Mouse (Mus musculus): Measurements from ENCODE around the gene Gapvd1. TPM values are rescaled to one million over a fixed set of nuclear protein-coding genes. Genes with fewer than 3 reads are reported as not detected.
"Not testable (repeated sequence)": the region's sequence is repeated elsewhere in the genome, so short reads cannot be mapped to it uniquely, and the experiment has no call there.

Gene Gapvd1
- total RNA-seq (2022), result 10 to 100 TPM; 35.0 to 38.9 (median 37.2) TPM

- DNase-seq (ENCODE audit: low spot score), result peak; percentile 26
These were observed at the start of gene Gapvd1 for GRCm38 (mm10) chr2:34754551-34755358. Gene Gapvd1, minus strand, starts transcription at chr2:34755232.

- DNase-seq (ENCODE audit: low spot score), result peak; percentile 31
These were observed 49.8 kb upstream of the Gapvd1 start for GRCm38 (mm10) chr2:34804815-34805214.

- DNase-seq (ENCODE audit: low spot score), result no peak
These were observed 49.1 kb upstream of the Gapvd1 start for GRCm38 (mm10) chr2:34804172-34804571.

GRCm38 (mm10) chr2:34803746-34804145 is 48.7 kb upstream of the Gapvd1 start:
- no peak for DNase-seq (ENCODE audit: low spot score)

GRCm38 (mm10) chr2:34802565-34803245 is 47.7 kb upstream of the Gapvd1 start:
- peak; percentile 28 for DNase-seq (ENCODE audit: low spot score)

- peak; percentile 97 for DNase-seq (ENCODE audit: low spot score)
These were observed 46.8 kb upstream of the Gapvd1 start for GRCm38 (mm10) chr2:34801516-34802482.

- no peak for DNase-seq (ENCODE audit: low spot score)
These were observed 45.3 kb upstream of the Gapvd1 start for GRCm38 (mm10) chr2:34800371-34800770.

- DNase-seq (ENCODE audit: low spot score), result peak; percentile 89
These were observed 44.6 kb upstream of the Gapvd1 start, which contains the start of gene Rabepk for GRCm38 (mm10) chr2:34799357-34800256. Gene Rabepk, minus strand, starts transcription at chr2:34799912.

GRCm38 (mm10) chr2:34795426-34795825 is 40.4 kb upstream of the Gapvd1 start:
- DNase-seq (ENCODE audit: low spot score), result no peak

GRCm38 (mm10) chr2:34794511-34794910 is 39.5 kb upstream of the Gapvd1 start:
- no peak for DNase-seq (ENCODE audit: low spot score)

GRCm38 (mm10) chr2:34792543-34792942 is 37.5 kb upstream of the Gapvd1 start:
- DNase-seq (ENCODE audit: low spot score), result not testable (repeated sequence)

GRCm38 (mm10) chr2:34790282-34790681 is 35.2 kb upstream of the Gapvd1 start:
- no peak for DNase-seq (ENCODE audit: low spot score)

- peak; percentile 43 for DNase-seq (ENCODE audit: low spot score)
These were observed 29.1 kb upstream of the Gapvd1 start for GRCm38 (mm10) chr2:34784085-34784484.

- no peak for DNase-seq (ENCODE audit: low spot score)
These were observed 28.3 kb upstream of the Gapvd1 start for GRCm38 (mm10) chr2:34783064-34784020.

- DNase-seq (ENCODE audit: low spot score), result no peak
These were observed 22.3 kb upstream of the Gapvd1 start for GRCm38 (mm10) chr2:34777237-34777868.

GRCm38 (mm10) chr2:34774493-34774892 is 19.5 kb upstream of the Gapvd1 start:
- no peak for DNase-seq (ENCODE audit: low spot score)

- no peak for DNase-seq (ENCODE audit: low spot score)
These were observed 18.6 kb upstream of the Gapvd1 start for GRCm38 (mm10) chr2:34773673-34774072.

GRCm38 (mm10) chr2:34772252-34773235 is 17.5 kb upstream of the Gapvd1 start:
- no peak for DNase-seq (ENCODE audit: low spot score)

Measured in heart, adult 8-10 months (tissue).